Mouse (Mus musculus) limb, embryonic 13.5 days (tissue): ENCODE measurements around the gene Prss53. TPM values are rescaled to one million over a fixed set of nuclear protein-coding genes. Genes with fewer than 3 reads are reported as not detected.

Experiments used
- ATAC-seq: fragments of 200-750 bp; cut with Nextera tagmentation; 2 replicates; pipeline ENCODE4 v1.8.0; 2017; ENCODE audit warnings: low read depth, moderate number of reproducible peaks, moderate TSS enrichment; ENCODE audit not compliant: low FRiP score
- H3K27ac ChIP-seq: fragments of 300-500 bp; sonication (generic); 2 replicates; pipeline ENCODE4 v1.5.1; 2015; ENCODE audit warnings: inconsistent platforms, mild to moderate bottlenecking, moderate library complexity
- H3K27me3 ChIP-seq: fragments of 300-500 bp; sonication (generic); 2 replicates; pipeline ENCODE4 v1.6.1; 2015; ENCODE audit warnings: mild to moderate bottlenecking, inconsistent platforms
- H3K36me3 ChIP-seq: fragments of 300-500 bp; sonication (generic); 2 replicates; pipeline ENCODE4 v1.6.1; 2015; ENCODE audit warnings: inconsistent platforms, mild to moderate bottlenecking, moderate library complexity
- H3K4me1 ChIP-seq: fragments of 300-500 bp; sonication (generic); 2 replicates; pipeline ENCODE4 v1.6.1; 2015; ENCODE audit warnings: inconsistent platforms
- H3K4me2 ChIP-seq: fragments of 300-500 bp; sonication (generic); replicated peaks from 2 replicates; pipeline ENCODE4 v1.6.1; 2015; ENCODE audit warnings: inconsistent platforms, mild to moderate bottlenecking, moderate library complexity
- H3K4me3 ChIP-seq: fragments of 300-500 bp; sonication (generic); 2 replicates; pipeline ENCODE4 v1.5.1; 2015; ENCODE audit warnings: moderate library complexity, mild to moderate bottlenecking, inconsistent platforms
- H3K9ac ChIP-seq: fragments of 300-500 bp; sonication (generic); 2 replicates; pipeline ENCODE4 v1.6.1; 2015; ENCODE audit warnings: mild to moderate bottlenecking, inconsistent platforms
- H3K9me3 ChIP-seq: fragments of 300-500 bp; sonication (generic); 2 replicates; pipeline ENCODE4 v1.6.1; 2016; ENCODE audit warnings: inconsistent platforms
- WGBS: fragments of 180-500 bp; shearing (Covaris S2); methylation state at CpG from one replicate; pipeline ENCODE4 v1.1.7; 2015; 5-methylcytosine and 5-hydroxymethylcytosine counted together
- polyA plus RNA-seq: library from polyadenylated mRNA; unstranded; fragments of >200 nt; fragmentation: Nextera tagmentation; extraction: Ambion mirVana; gene quantifications from 2 replicates; pipeline ENCODE4 v1.2.1, GENCODE M21; 2015

The Prss53 gene
- polyA plus RNA-seq, 1 experiment from 2014 or later: 1.9 TPM

GRCm38 (mm10) chr7:127926846-127927245 lies 36.1 kb upstream of the Prss53 start:
- no peak overlapping the region for H3K4me3 ChIP-seq
- peaks cover 12% of the 10 kb centered on the region for H3K4me1 ChIP-seq
- H3K9me3 ChIP-seq: no peaks in the 10 kb centered on the region
- no peak overlapping the region for H3K27ac ChIP-seq
- no peak overlapping the region for H3K9ac ChIP-seq
- ATAC-seq: no peak
- peaks cover 34% of the 10 kb centered on the region for H3K27me3 ChIP-seq
- WGBS: 87% methylated on average over 11 of the region's 11 CpGs
- no peak overlapping the region for H3K4me2 ChIP-seq
- H3K36me3 ChIP-seq: peaks cover 49% of the 10 kb centered on the region

- H3K36me3 ChIP-seq: peaks cover 57% of the 10 kb centered on the region
- no peaks in the 10 kb centered on the region for H3K9me3 ChIP-seq
- H3K4me2 ChIP-seq: no peak overlapping the region
- H3K9ac ChIP-seq: no peak overlapping the region
- no peak for ATAC-seq
- peaks cover 34% of the 10 kb centered on the region for H3K27me3 ChIP-seq
- WGBS: 89% methylated on average over 8 of the region's 8 CpGs
- no peak overlapping the region for H3K27ac ChIP-seq
- no peak overlapping the region for H3K4me3 ChIP-seq
- peaks cover 12% of the 10 kb centered on the region for H3K4me1 ChIP-seq
Measured at GRCm38 (mm10) chr7:127926066-127926465, 35.3 kb upstream of the Prss53 start.

GRCm38 (mm10) chr7:127925252-127925651 lies 34.5 kb upstream of the Prss53 start:
- H3K27ac ChIP-seq: no peak overlapping the region
- peaks cover 12% of the 10 kb centered on the region for H3K4me1 ChIP-seq
- WGBS: 77% methylated on average over 5 of the region's 5 CpGs
- H3K9ac ChIP-seq: no peak overlapping the region
- peaks cover 65% of the 10 kb centered on the region for H3K36me3 ChIP-seq
- H3K4me3 ChIP-seq: no peak overlapping the region
- H3K4me2 ChIP-seq: no peak overlapping the region
- H3K9me3 ChIP-seq: no peaks in the 10 kb centered on the region
- H3K27me3 ChIP-seq: peaks cover 30% of the 10 kb centered on the region
- ATAC-seq: no peak

- peaks cover 14% of the 10 kb centered on the region for H3K27me3 ChIP-seq
- peaks cover 2% of the 10 kb centered on the region; the same call in 1 of the 2 replicates for H3K4me1 ChIP-seq
- 88% methylated on average over 5 of the region's 5 CpGs for WGBS
- H3K9ac ChIP-seq: no peak overlapping the region
- H3K4me2 ChIP-seq: no peak overlapping the region
- no peak overlapping the region for H3K27ac ChIP-seq
- H3K4me3 ChIP-seq: no peak overlapping the region
- H3K9me3 ChIP-seq: no peaks in the 10 kb centered on the region
- no peak for ATAC-seq
- peaks cover 72% of the 10 kb centered on the region for H3K36me3 ChIP-seq
Measured at GRCm38 (mm10) chr7:127923714-127924113, 32.9 kb upstream of the Prss53 start.

GRCm38 (mm10) chr7:127922451-127923275 lies 31.9 kb upstream of the Prss53 start:
- ATAC-seq: no peak
- peaks cover 77% of the 10 kb centered on the region for H3K36me3 ChIP-seq
- H3K4me2 ChIP-seq: no peak overlapping the region
- H3K27me3 ChIP-seq: peaks cover 4% of the 10 kb centered on the region
- H3K9me3 ChIP-seq: no peaks in the 10 kb centered on the region
- H3K27ac ChIP-seq: no peak overlapping the region
- 80% methylated on average over 6 of the region's 6 CpGs for WGBS
- no peak overlapping the region for H3K4me3 ChIP-seq
- no peaks in the 10 kb centered on the region for H3K4me1 ChIP-seq
- H3K9ac ChIP-seq: no peak overlapping the region

GRCm38 (mm10) chr7:127921516-127921915 lies 30.7 kb upstream of the Prss53 start:
- Histone ChIP-seq H3K9me3 (no peaks in the 10 kb centered on the region), H3K36me3 (peaks cover 78% of the 10 kb centered on the region), H3K4me1 (no peaks in the 10 kb centered on the region), H3K27ac (no peak overlapping the region), H3K9ac (no peak overlapping the region), H3K4me2 (no peak overlapping the region), H3K4me3 (no peak overlapping the region), H3K27me3 (no peaks in the 10 kb centered on the region)
- WGBS: 63% methylated on average over 8 of the region's 8 CpGs
- no peak for ATAC-seq

- no peaks in the 10 kb centered on the region for H3K9me3 ChIP-seq
- peaks cover 76% of the 10 kb centered on the region for H3K36me3 ChIP-seq
- H3K27ac ChIP-seq: no peak overlapping the region
- H3K4me2 ChIP-seq: no peak overlapping the region
- no peak for ATAC-seq
- no peaks in the 10 kb centered on the region for H3K27me3 ChIP-seq
- 83% methylated on average over 7 of the region's 7 CpGs for WGBS
- no peak overlapping the region for H3K4me3 ChIP-seq
- H3K4me1 ChIP-seq: no peaks in the 10 kb centered on the region
- H3K9ac ChIP-seq: no peak overlapping the region
Measured at GRCm38 (mm10) chr7:127919290-127919689, 28.5 kb upstream of the Prss53 start.

- 53% methylated on average over 3 of the region's 3 CpGs for WGBS
- peaks cover 69% of the 10 kb centered on the region for H3K36me3 ChIP-seq
Measured at GRCm38 (mm10) chr7:127918203-127918602, 27.4 kb upstream of the Prss53 start.

GRCm38 (mm10) chr7:127915293-127915692 lies 24.5 kb upstream of the Prss53 start:
- H3K9me3 ChIP-seq: no peaks in the 10 kb centered on the region
- H3K27me3 ChIP-seq: no peaks in the 10 kb centered on the region
- H3K27ac ChIP-seq: no peak overlapping the region
- peaks cover 41% of the 10 kb centered on the region for H3K36me3 ChIP-seq
- ATAC-seq: no peak
- no peak overlapping the region for H3K9ac ChIP-seq
- H3K4me3 ChIP-seq: no peak overlapping the region
- WGBS: 91% methylated on average over 12 of the region's 12 CpGs
- no peak overlapping the region for H3K4me2 ChIP-seq
- peaks cover 13% of the 10 kb centered on the region; the same call in 1 of the 2 replicates for H3K4me1 ChIP-seq

More at GRCm38 (mm10) chr7:127918203-127918602, 27.4 kb upstream of the Prss53 start:
- H3K4me2 ChIP-seq: no peak overlapping the region
- H3K9me3 ChIP-seq: no peaks in the 10 kb centered on the region
- no peak overlapping the region for H3K27ac ChIP-seq
- no peak overlapping the region for H3K4me3 ChIP-seq
- ATAC-seq: no peak
- no peaks in the 10 kb centered on the region for H3K27me3 ChIP-seq
- peaks cover 3% of the 10 kb centered on the region; the same call in 1 of the 2 replicates for H3K4me1 ChIP-seq
- no peak overlapping the region for H3K9ac ChIP-seq

GRCm38 (mm10) chr7:127912938-127913337 lies 22.2 kb upstream of the Prss53 start:
- H3K9me3 ChIP-seq: no peaks in the 10 kb centered on the region
- H3K4me2 ChIP-seq: peak overlapping the region; percentile 65
- no peak for ATAC-seq
- WGBS: 25% methylated on average over 4 of the region's 4 CpGs
- peaks cover 51% of the 10 kb centered on the region for H3K36me3 ChIP-seq
- H3K27ac ChIP-seq: 0 out of 2 replicates have a peak overlapping the region, but pooled peaks have one; percentile 81
- peak overlapping the region; percentile 83 for H3K9ac ChIP-seq
- peaks cover 13% of the 10 kb centered on the region; the same call in 1 of the 2 replicates for H3K4me1 ChIP-seq
- no peaks in the 10 kb centered on the region for H3K27me3 ChIP-seq
- H3K4me3 ChIP-seq: peak overlapping the region; percentile 93

- peak; percentile 96 for ATAC-seq
- H3K9ac ChIP-seq: peak within 1 kb of the TSS; percentile 83
Measured at GRCm38 (mm10) chr7:127912190-127912871, 21.6 kb upstream of the Prss53 start, which contains the start of gene Kat8. TSS of gene Kat8 (plus strand) at chr7:127912516.

GRCm38 (mm10) chr7:127908656-127909055 lies 17.9 kb upstream of the Prss53 start:
- 88% methylated on average over 4 of the region's 4 CpGs for WGBS
- no peak for ATAC-seq
- Histone ChIP-seq H3K4me2 (no peak overlapping the region), H3K9me3 (no peaks in the 10 kb centered on the region), H3K4me3 (no peak overlapping the region), H3K36me3 (peaks cover 50% of the 10 kb centered on the region), H3K27ac (no peak overlapping the region), H3K4me1 (peaks cover 26% of the 10 kb centered on the region), H3K9ac (no peak overlapping the region), H3K27me3 (no peaks in the 10 kb centered on the region)

More at GRCm38 (mm10) chr7:127912190-127912871, 21.6 kb upstream of the Prss53 start, which contains the start of gene Kat8:
- peaks cover 55% of the 10 kb centered on the region for H3K36me3 ChIP-seq
- peaks cover 13% of the 10 kb centered on the region; the same call in 1 of the 2 replicates for H3K4me1 ChIP-seq
- peak within 1 kb of the TSS; percentile 93 for H3K4me3 ChIP-seq
- H3K9me3 ChIP-seq: no peaks in the 10 kb centered on the region
- WGBS: under 1% methylated on average over 40 of the region's 40 CpGs
- peak within 1 kb of the TSS; percentile 81 for H3K27ac ChIP-seq
- H3K27me3 ChIP-seq: no peaks in the 10 kb centered on the region
- H3K4me2 ChIP-seq: peak within 1 kb of the TSS; percentile 65
